Mouse (Mus musculus): Measurements from ENCODE around the gene Nt5c2.
"Not testable (repeated sequence)": the region's sequence is repeated elsewhere in the genome, so short reads cannot be mapped to it uniquely, and the experiment has no call there.

Gene Nt5c2

DNA sequence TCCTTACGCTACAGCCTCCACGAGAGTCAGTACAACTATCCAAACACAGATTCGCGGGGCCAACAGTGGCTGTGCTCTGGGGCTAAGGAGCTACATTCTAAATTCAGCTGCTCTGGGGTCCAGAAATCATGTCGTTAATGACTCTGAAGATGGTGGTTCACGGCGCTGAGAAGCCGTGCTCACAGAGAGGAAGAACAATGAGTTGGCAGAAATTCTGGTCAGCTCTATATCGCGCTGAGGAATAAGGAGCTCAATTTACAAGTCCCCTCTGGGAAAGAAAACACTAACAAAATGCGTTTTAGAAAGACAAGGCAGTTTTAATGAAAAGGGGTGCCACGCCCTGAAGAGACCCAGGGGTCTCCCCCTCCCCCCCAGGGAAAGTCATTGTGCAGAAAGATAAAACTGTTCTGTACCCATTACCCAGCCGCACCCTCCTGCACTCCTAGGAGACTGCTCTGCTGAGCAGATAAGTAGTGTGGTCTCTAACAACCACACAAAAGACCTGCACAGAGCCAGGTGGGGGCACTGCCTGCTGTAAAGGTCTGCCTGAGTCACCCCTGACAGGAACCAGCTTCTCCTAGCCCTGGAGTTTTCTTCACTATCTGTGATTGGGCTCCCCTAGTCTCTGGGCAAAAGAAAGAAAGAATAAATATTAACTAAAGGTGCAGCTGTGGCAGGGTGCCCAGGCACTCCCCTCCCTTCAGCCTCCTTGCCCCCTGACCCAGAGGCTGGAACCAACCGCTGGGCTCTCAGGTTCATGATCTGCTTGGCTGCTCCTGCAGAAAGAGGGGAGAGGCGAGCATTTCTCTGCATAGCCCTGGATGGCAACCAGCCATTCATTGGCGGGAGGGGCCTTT is 26.5 kb downstream of the Nt5c2 start:
- DNase-seq (ENCODE audit: low spot score): no peak

DNA sequence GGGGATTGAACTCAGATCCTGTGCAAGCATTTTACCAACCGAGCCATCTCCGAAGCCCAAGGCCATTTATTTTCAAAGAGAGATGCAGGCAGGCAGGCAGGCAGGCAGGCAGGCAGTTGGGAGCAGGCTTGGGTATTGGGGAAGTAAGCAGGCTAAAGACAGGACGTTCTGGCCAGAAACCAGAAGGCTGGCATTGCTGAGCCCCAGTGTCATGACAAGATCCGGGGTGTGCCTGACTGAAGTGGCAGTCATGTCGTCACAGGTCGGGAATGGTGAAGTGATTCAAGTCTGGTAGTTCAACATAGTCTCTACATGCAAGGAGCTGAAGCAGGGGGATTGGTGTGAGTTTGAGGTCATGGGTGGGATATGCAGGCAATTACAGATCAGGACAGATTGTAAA is 27.3 kb downstream of the Nt5c2 start:
- no peak for DNase-seq (ENCODE audit: low spot score)

DNA sequence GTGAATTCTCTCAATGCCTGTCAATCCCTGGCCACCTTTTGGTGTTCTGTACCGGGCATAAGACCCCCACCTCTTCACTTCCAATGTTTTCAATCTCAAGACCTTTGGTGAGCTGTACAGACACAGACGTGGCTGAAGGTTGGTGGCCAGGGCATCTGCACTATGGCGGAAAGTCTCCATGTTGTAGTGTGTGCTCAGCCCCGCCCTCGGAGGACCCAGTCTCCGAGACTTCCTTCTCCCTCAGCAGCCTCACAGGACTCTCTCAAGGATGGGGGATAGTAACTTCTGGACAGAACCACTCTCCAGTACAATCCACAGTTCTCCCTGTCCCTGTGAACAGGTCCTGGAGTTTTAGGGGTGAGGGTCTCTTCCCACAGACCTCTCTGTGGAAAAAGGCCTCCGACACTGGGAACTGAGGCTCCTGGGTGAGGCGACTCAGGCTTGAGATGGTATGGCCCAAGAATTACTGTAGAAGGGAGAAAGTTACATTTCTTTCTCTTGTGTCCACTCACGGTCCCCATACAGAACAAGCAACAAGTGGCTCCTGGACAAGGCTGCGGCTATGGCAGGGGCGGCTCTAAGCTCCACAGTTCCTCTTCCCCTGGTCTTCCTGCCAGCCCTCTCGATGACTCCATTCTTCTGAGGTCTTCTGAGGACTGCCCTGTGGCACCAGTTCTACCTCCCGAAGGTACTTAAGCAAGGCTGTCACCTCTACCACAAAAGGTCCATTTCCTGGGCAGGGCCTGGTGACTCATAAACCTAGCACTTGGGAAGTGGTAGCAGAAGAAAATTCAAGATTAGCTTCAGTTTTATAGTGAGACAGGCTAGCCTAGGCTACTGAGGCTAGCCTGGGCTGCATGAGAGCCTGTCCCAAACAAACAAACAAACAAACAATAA is 30.0 kb downstream of the Nt5c2 start:
- no peak for DNase-seq (ENCODE audit: low spot score)

DNA sequence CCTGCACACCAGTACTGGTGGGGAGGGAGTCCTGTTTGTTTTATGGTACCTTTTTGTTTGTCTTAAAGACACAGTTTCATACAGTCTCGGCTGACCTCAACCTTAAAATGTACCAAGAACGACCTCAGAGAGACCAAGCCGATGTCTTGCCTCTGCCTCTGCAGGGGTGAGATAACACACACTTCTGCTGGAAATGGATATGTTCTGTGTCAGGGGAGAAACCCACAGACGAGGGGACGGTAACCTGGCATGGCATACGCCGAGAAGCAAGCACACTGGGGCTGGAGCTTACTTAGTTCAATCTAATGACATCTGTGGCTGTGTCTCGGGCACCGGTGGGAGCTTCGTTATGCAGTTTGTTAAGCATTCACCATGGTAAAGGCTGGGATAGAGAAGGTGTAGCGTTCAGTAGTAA is 31.0 kb downstream of the Nt5c2 start:
- DNase-seq (ENCODE audit: low spot score): no peak

DNA sequence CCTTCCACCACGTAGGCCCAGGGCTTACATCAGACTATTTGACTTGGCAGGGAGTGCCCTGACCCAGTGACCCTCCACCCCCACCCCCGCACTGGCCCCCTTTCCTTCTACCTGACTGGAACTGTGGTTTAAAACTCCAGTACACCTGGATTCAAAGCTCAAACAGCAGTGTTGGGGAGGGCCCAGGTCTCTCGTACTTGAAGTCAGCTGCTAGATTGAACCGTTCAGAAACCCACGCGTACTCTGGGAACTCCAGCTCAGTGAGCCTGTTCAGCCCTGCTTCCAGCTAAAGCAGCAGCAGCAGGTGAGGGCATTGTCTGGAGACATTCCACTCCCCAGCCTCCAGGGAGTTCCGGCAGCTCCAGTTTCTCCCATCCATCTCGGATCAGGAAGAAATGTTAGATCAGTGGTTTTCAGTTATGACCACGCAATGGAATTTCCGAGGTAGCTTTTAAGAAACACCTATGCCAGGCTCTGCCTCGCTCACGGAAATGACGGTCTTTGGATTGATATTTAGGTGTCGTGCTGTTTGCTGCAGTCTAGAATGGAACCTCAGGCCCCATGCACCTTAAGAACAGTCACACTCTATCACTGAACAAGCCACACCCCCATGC is 31.5 kb downstream of the Nt5c2 start:
- no peak for DNase-seq (ENCODE audit: low spot score)

DNA sequence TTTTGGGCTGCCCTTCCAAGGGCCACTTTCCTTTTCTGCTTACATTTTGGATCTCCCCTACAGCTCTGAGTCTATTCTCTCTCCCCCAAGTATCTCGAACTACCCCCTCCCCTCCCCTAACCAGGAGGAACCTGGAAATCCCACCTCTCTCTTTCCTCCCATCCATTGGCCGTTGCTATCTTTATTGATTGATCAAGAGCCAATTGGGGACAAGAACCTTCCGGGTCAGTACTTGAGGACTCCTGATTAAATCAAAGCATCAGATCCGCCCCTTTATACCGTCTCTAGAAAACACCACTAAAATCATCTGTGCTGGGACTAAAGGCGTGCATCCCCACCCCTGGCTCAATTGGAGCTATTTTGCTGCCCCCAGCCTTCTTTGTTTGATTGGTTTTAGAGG is 33.5 kb downstream of the Nt5c2 start:
- DNase-seq (ENCODE audit: low spot score): no peak

DNA sequence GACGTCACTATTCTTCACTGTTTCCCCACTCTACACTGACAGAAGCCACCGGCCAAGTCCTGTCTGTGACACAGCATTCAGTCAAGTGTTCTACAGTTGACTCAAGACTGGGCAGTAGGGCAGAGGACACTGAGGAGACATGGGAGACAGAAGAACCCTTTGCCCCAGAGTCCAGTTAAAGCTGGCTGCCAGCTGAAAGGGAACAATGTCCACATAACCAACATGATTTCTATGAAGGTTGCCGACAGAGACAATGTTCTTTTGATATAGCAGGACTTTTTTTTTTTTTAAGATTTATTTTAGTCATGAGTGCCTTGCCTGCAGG is 35.2 kb downstream of the Nt5c2 start:
- DNase-seq (ENCODE audit: low spot score): no peak

DNA sequence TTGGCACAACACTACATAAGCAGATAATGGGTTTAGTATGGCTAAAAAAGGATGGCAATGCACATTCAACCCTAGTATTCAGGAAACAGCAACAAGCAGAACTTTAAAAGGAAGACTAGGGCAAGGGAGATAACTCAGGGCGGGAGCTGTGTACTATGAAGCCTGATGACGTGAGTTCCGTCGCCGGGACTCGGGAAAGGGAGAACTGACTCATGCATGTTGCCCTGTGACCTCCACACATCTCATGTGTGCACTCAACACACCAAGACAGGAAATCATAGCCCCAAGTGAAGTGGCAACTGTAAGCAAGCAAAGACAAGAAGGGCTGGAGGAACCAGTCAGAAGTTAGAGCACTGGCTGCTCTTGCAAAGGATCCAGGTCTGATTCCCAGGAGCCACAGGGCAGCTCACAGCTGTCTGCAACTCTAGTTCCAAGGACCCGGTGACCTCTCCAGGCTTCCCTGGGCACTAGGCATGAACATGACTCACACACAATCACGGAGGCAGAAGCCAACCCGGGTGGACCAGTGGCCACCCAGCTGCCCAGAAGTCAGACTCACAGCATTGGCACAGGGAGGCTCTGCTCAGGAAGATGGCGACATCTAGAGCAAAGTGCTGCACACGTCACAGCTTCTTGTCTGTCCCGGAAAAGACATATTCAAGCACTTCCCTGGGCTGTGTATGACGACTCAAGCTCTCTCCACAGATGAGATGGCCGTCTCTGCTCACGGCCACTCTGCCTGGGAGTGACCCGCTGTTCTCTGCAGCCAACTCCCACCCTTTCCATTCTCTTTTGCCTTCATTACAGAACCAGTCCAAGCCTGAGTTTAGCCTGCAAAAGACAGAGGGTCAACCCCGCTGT is 35.8 kb downstream of the Nt5c2 start:
- no peak for DNase-seq (ENCODE audit: low spot score)

DNA sequence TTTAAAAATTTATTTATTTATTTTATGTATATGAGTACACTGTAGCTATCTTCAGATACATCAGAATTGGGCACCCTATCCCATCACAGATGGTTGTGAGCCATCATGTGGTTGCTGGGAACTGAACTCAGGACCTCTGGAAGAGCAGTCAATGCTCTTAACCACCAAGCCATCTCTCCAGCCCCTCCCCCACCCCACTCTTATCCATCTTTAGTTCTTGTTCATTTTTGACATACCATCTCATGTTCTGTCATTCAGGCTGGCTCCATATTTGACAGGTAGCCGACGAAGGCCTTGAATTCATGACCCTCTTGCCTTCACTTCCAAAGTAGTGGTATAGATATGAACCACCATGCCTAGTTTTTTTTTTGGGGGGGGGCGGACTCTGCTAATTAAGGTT is 36.9 kb downstream of the Nt5c2 start:
- not testable (repeated sequence) for DNase-seq (ENCODE audit: low spot score)

DNA sequence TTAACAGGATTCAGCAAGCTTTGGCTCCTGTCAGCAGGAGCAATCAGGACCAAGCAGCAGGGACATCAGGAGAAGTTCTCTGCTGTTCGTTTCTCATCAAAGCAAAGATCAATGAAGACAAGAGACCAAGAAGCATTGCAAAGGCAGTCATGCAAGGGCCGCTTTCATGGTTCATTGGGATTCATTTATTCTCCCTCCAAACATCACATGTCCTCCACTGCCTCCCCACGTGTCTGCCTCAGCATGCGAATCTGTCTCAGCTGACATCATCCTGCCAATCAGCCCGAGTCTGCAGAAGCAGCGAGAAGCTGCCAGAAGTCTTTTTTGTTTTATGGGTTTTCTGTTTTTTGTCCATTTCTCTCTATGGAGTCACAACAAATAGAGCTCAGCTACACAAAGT is 37.5 kb downstream of the Nt5c2 start:
- no peak for DNase-seq (ENCODE audit: low spot score)

DNA sequence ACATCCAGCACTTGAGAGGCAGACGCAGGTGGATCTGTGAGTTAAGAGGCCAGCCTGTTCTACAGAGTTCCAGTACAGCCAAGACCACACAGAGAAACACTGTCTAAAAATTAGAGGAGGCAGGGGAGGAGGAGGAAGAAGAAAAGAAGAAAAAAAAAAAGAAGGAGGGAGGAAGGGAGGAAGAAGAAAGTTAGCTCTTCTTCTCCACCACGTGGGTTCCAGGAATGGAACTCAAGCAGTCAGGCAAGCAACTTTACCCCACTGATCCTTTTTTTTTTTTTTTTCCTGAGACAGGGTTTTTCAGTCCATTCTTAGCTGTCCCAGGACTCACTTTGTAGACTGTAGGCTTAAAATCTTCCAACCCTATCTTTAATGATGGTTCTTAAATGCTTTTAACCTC is 38.2 kb downstream of the Nt5c2 start:
- no peak for DNase-seq (ENCODE audit: low spot score)

DNA sequence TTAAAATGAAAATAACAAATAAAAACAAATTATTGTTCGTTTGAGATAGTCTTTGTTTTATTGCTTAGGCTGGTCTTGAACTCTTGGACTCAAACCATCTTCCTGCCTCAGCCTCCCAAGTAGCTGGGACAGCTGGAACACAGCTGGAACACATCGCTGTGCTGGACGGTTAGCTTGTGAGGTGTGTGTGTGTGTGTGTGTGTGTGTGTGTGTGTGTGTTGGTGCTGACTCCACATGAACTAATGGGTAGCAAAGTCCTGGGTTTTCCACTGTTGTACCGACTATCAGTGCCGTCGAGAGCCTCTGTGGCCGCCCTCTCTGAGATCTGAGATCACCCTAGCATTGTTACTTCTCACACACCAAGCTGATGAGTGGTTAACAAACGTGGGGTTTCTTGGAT is 39.0 kb downstream of the Nt5c2 start:
- no peak for DNase-seq (ENCODE audit: low spot score)

DNA sequence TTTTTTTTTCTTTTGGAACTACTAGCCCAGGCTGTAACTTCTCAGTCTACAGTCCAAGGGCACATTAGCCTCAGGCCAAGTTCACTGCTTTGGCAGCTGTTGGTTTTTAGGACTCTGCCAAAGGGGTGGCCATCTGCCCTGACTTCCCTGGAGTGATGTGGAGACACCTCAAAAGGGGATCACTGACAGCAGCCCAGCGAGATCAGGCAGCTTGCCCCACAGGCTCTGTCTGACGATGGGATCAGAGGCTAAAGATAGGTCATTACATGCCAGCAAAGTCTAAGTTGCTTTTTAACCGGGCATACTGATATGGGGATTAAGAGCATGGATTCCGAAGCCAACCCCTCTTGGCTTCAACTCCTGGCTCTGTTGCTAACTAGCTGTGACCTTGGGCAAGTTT is 39.4 kb downstream of the Nt5c2 start:
- no peak for DNase-seq (ENCODE audit: low spot score)

DNA sequence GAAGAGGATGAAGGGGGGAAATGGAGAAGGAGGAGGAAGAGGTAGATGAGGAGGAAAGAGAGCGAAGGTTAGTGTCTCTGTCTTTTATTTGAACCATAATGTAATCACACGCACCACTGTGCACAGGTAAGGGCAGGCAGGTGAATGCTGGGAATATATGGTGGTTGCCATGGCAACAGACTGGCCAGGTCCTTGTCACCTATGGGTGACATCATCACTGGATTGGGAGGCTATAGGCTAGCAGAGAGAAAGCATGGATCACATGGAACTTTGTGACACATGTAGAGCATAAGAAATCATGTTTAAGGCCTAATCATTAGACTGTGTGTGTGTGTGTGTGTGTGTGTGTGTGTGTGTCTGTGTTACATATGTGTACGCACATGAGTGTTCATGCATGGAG is 42.8 kb downstream of the Nt5c2 start:
- DNase-seq (ENCODE audit: low spot score): no peak

DNA sequence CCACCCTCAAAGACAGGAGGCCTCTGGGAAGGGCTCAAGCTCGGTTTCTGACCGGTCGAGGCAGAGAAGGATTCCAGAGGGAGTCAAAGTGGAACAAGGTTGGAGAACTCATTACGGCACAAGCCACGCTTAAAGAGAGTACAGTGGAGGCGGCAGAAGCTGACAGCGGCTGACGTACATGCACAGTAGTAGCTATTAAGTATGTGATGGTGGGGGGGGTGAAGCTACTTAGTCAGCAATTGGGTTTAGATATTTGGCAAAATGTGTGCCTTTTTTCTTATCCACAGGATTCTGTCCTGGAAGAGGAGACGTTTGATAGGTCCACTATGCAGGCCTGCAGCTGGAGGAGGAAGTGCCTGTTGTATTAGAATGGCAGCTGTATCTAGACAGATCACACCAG is 43.2 kb downstream of the Nt5c2 start:
- DNase-seq (ENCODE audit: low spot score): no peak

DNA sequence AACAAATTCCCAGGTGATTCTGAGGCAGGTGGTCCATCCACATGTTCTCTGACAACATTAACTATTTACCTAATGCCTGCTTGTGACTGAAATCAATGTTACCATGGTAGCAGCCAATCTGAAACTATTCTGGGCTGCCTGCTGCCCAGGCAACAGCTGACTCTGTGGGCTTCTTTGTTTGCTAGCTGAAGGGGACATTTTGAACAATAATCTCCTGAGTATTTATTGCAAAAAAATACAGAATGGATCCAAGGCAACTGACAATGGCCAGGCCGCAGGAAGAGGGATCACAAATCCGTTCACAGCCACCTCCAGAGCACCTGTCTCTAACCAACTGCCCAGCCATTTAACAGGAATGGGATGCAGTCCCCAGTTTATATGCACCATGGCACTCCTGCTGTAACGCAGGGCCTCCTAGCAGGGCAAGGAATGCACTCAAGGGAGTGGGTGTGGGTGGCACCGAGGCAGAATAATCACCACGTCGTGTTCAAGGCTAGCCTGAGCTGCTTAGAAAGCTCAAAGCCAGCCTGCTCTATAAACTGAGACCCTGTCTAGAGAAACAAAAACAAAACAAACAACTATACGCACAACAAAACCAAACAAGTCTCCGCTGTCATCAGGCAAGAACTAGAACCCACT is 43.8 kb downstream of the Nt5c2 start:
- DNase-seq (ENCODE audit: low spot score): no peak

DNA sequence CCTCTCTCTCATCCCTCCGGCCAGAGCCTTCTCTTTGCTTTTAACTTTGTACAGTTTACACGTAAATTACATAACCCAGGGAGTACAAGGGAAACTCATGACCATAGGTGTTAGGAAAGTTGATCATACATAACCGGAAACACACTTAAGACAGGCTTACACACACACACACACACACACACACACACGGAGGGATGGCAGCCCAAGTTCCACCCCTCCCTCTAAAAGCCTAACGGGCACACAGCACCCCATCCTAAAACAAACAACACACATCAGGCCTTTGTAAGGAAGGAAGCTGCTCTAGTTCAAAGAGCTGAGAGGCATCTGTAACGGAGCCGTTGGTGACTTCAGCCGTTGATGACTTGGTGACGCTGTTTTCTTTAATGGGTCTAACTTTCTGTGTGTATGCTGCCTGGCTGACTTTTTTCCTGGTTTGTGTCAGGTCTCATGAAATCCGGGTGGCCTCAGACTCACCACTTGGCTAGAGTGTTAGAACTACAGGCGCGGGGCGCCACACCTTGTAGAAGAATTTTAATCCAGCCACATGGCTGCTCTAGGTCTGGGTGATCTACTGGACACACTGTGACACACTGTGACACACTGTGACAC is 44.7 kb downstream of the Nt5c2 start:
- DNase-seq (ENCODE audit: low spot score): no peak

DNA sequence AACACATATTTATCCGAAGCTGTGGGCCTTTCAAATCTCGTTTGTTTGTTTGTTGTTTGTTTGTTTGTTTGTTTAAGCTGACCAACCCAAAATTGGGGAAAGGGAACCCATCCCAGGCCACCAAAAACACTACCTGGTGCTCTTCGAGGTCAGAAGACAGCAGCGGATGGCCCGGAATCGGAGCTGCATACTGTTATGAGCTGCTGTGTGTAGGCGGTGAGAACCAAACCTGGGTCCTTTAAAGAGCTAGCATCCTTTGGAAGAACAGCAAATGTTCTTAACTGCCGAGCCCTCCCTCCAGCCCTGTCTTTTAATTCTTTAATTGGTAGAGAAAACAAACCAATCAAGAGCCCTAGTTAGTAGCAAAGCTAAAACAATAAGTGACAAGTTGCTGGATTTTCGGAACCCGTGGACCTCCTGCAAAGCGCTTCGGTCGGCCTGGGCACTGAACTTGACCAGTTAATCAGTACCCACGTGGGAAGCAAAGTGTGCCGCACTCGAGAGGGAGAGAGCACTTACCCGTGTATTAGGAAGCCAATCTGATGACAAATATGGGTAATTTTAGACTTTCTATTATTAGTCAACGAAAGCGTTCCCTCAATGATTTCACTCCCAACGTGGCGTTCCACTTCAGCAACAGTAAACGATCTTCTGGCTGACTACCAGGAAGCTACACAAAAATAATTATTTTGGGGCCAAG is 45.5 kb downstream of the Nt5c2 start:
- no peak for DNase-seq (ENCODE audit: low spot score)

DNA sequence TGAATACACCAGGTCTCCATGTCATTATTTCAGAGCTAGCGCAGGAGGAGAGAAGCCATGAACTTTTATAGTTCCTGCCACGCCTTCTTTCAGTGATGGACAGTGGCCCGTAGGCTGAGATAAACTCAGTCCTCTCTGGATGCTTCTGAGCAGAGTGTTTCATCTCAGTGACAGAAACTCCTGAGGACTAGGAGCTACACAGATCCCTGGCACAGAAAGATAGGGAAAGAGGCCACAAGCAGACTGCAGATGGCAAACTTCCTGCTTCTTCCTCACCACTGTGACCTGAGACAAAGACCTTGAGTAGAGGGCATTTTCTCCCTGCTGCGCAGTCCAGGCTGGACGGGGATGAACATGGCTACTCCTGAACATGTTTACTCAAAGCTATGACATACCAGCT is 46.1 kb downstream of the Nt5c2 start:
- DNase-seq (ENCODE audit: low spot score): no peak

DNA sequence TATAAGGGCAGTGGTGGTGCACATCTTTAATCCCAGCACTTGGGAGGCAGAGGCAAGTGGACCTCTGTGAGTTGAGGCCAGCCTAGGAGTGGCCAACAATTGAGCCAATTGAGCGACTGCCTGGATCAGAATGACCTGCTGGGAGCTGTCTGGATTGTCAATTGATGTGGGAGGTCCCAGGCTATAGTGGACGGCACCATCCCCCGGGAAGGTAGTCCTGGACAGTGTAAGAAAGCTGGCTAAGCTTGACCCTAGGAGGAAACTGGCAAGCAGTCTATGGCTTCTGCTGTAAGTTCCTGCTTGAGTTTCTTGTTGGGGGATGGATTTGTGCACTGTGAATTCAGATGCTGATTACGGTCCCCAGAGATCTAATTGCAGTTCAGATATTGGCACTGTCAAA is 47.1 kb downstream of the Nt5c2 start:
- no peak for DNase-seq (ENCODE audit: low spot score)

DNA sequence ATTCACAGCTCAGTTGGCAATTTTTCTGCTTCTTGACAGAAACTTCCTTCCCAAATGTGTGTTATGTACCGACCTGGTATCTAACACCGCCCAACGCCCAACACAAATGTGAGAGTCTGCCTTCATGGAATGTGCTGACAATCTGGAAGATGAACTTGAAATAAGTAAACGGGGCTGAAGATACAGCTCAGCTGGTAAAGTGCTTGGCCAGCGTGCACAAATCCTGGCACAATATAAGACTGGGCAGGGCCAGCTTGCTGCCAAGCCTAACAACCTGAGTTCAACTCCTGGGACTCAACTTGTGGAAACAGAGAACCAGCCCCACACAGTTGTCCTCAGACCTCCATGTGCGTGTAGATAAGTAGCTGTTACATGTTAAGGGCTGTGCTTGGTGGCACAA is 48.6 kb downstream of the Nt5c2 start:
- no peak for DNase-seq (ENCODE audit: low spot score)

Data from layer of hippocampus, adult 9-10 months (tissue).